Comparison of ENCODE assay signal across 8 mouse cellular contexts in genomic region chr15:80137945-80138791, GRCm38 (mm10). TPM values are rescaled to one million over a fixed set of nuclear protein-coding genes. Genes with fewer than 3 reads are reported as not detected.
A peak's percentile ranks its signal among the peaks of the same experiment; 100 is the strongest.
DNase-seq lines count a peak whose midpoint lies in the region; ATAC-seq and TF ChIP-seq lines count a peak whose summit lies in the region.

No protein-coding gene starts in this region.

- no peak overlapping the region for H3ac ChIP-seq in C2C12 (ENCODE audit: control insufficient read depth, insufficient read length, low read depth)

- peak overlapping the region; percentile 34 for H3K9ac ChIP-seq in heart, embryonic 14.5 days (ENCODE audit: low read length)
- H3K9ac ChIP-seq in forebrain, embryonic 13.5 days, result no peak overlapping the region

- H3K9me3 ChIP-seq in heart, embryonic 14.5 days (ENCODE audit: control insufficient read depth, low read length), result 0 out of 2 replicates have a peak, but pooled peaks cover 2% of the 10 kb centered on the region
- no peaks in the 10 kb centered on the region for H3K9me3 ChIP-seq in forebrain, embryonic 13.5 days (replicated peaks)

- WGBS in heart, embryonic 14.5 days, result 56% methylated on average over 17 of the region's 17 CpGs
- WGBS in forebrain, embryonic 13.5 days, result 79% methylated on average over 17 of the region's 17 CpGs

- no peak for ATAC-seq in heart, embryonic 14.5 days (ENCODE audit: insufficient number of reproducible peaks, insufficient read depth, low FRiP score, low read depth)
- ATAC-seq in frontal cortex, adult (ENCODE audit: low TSS enrichment), result peak; percentile 74
- no peak for ATAC-seq in megakaryocyte-erythroid progenitor cell, adult 5-6 weeks (replicated peaks; ENCODE audit: low FRiP score, low TSS enrichment, poor library complexity, severe bottlenecking)
- ATAC-seq in forebrain, embryonic 13.5 days, result no peak

- intact Hi-C loops in left cerebral cortex, postnatal 36 days (cut with DNase I), result loop anchor here (5.0 to 10.0 kb wide), 2 partner anchors 34 to 567 kb away; partner anchors contain the start of gene Mgat3

- peaks cover 38% of the 10 kb centered on the region for H3K36me3 ChIP-seq in heart, embryonic 14.5 days (ENCODE audit: control insufficient read depth, insufficient read depth, low read length)
- H3K36me3 ChIP-seq in C2C12 (ENCODE audit: control insufficient read depth, insufficient read depth), result peaks cover 49% of the 10 kb centered on the region
- peaks cover 39% of the 10 kb centered on the region for H3K36me3 ChIP-seq in forebrain, embryonic 13.5 days (ENCODE audit: poor library complexity, severe bottlenecking)

- H3K79me2 ChIP-seq in C2C12 (ENCODE audit: control insufficient read depth, insufficient read depth), result peaks cover 100% of the 10 kb centered on the region

- DNase-seq in heart, postnatal 4 days, result no peak
- peak; percentile 78 for DNase-seq in left cerebral cortex, postnatal 36 days (ENCODE audit: low spot score in 2 of 2)
- DNase-seq in cerebellum, postnatal 4 days (ENCODE audit: low spot score in 2 of 2), result no peak

- no peaks in the 10 kb centered on the region for H3K27me3 ChIP-seq in heart, embryonic 14.5 days (ENCODE audit: control insufficient read depth, insufficient read depth, low read length)
- no peaks in the 10 kb centered on the region for H3K27me3 ChIP-seq in C2C12 (ENCODE audit: control insufficient read depth, insufficient read depth, insufficient read length)
- H3K27me3 ChIP-seq in forebrain, embryonic 13.5 days, result no peaks in the 10 kb centered on the region

- H3K4me1 ChIP-seq in heart, embryonic 14.5 days (ENCODE audit: control insufficient read depth in 2 of 2, insufficient read depth in 2 of 2, low read length in 2 of 2), result peaks cover 18 to 50% of the 10 kb centered on the region in 2 experiments
- H3K4me1 ChIP-seq in forebrain, embryonic 13.5 days, result peaks cover 20% of the 10 kb centered on the region

- H3K4me2 ChIP-seq in heart, embryonic 14.5 days (ENCODE audit: low read length), result no peak overlapping the region
- no peak overlapping the region for H3K4me2 ChIP-seq in forebrain, embryonic 13.5 days

- TF ChIP-seq CTCF in C2C12 (IDR thresholded peaks at IDR 0.05; ENCODE audit: control insufficient read depth, insufficient read depth, insufficient read length), result no peak

- H3K79me3 ChIP-seq in C2C12 (ENCODE audit: low read depth), result peaks cover 92% of the 10 kb centered on the region

- H3K27ac ChIP-seq in heart, embryonic 14.5 days (replicated peaks in 1 of 2; ENCODE audit: control insufficient read depth in 1 of 2, insufficient read depth in 1 of 2, low read depth in 2 of 2, low read length in 2 of 2), result peak overlapping the region; percentile 6 to 50; a peak in 2 of 4 replicates
- no peak overlapping the region for H3K27ac ChIP-seq in forebrain, embryonic 13.5 days

- no peak overlapping the region for H3K4me3 ChIP-seq in heart, embryonic 14.5 days (ENCODE audit: control insufficient read depth in 1 of 2, insufficient read depth in 1 of 2, low read depth in 1 of 2, low read length in 2 of 2)
- no peak overlapping the region for H3K4me3 ChIP-seq in C2C12 (ENCODE audit: insufficient read depth, poor library complexity, severe bottlenecking)
- no peak overlapping the region for H3K4me3 ChIP-seq in forebrain, embryonic 13.5 days

TF ChIP-seq in C2C12, 6 proteins besides CTCF, POLR2A, EP300 and RAD21:
- peak; percentile 42 for TF ChIP-seq MYOD1 (IDR thresholded peaks at IDR 0.05; ENCODE audit: control insufficient read depth, insufficient read length, low read depth)
- TF ChIP-seq USF1 (IDR thresholded peaks at IDR 0.05; ENCODE audit: low read depth), result no peak
- TF ChIP-seq FOSL1 (IDR thresholded peaks at IDR 0.05; ENCODE audit: insufficient read depth, low read length, poor library complexity, severe bottlenecking), result peak; percentile 48

RNA-seq across cellular contexts. Expression of gene Tab1, which starts 5.2 kb away (rescaled TPM):
- 28.0 and 30.0 TPM in 2 replicates for polyA plus RNA-seq in heart, embryonic 14.5 days (2014; fragmentation: Nextera tagmentation; extraction: Ambion mirVana)
- 10 to 100 TPM; 36.5 to 37.0 TPM for total RNA-seq in heart, postnatal 4 days (2021)
- polyA plus RNA-seq in C2C12 (2012; fragmentation: generic; extraction: Trizol), result 30.2 TPM
- 10 to 100 TPM; 23.1 to 30.4 TPM for total RNA-seq in left cerebral cortex, postnatal 36 days (2021)
- total RNA-seq in megakaryocyte-erythroid progenitor cell, adult 5-6 weeks (2014; fragmentation: Nextera tagmentation), result 34.4 and 68.3 TPM in 2 replicates
- 13.8 and 20.4 TPM in 2 replicates for total RNA-seq in megakaryocyte-erythroid progenitor cell, adult 5-6 weeks (2017)
- polyA plus RNA-seq in forebrain, embryonic 13.5 days (2015; fragmentation: Nextera tagmentation; extraction: Ambion mirVana), result 36.6 and 42.4 TPM in 2 replicates

RNA-seq across cellular contexts. Expression of gene Mgat3, which starts 35.4 kb away (rescaled TPM):
- polyA plus RNA-seq in heart, embryonic 14.5 days (2014; fragmentation: Nextera tagmentation; extraction: Ambion mirVana), result 0.78 and 1.9 TPM in 2 replicates
- total RNA-seq in heart, postnatal 4 days (2021), result 1 to 10 TPM; 2.5 TPM
- 19.2 TPM for polyA plus RNA-seq in C2C12 (2012; fragmentation: generic; extraction: Trizol)
- total RNA-seq in left cerebral cortex, postnatal 36 days (2021), result 100 to 1,000 TPM; 119 to 126 TPM
- total RNA-seq in megakaryocyte-erythroid progenitor cell, adult 5-6 weeks (2014; fragmentation: Nextera tagmentation), result not detected in 2 replicates
- not detected in 2 replicates for total RNA-seq in megakaryocyte-erythroid progenitor cell, adult 5-6 weeks (2017)
- polyA plus RNA-seq in forebrain, embryonic 13.5 days (2015; fragmentation: Nextera tagmentation; extraction: Ambion mirVana), result 7.3 and 7.8 TPM in 2 replicates

RNA-seq across cellular contexts. Expression of gene Rpl3, which starts 46.5 kb away (rescaled TPM):
- 763 and 822 TPM in 2 replicates for polyA plus RNA-seq in heart, embryonic 14.5 days (2014; fragmentation: Nextera tagmentation; extraction: Ambion mirVana)
- 100 to 1,000 TPM; 591 to 607 TPM for total RNA-seq in heart, postnatal 4 days (2021)
- 1,181 TPM for polyA plus RNA-seq in C2C12 (2012; fragmentation: generic; extraction: Trizol)
- 100 to 1,000 TPM; 416 to 501 TPM for total RNA-seq in left cerebral cortex, postnatal 36 days (2021)
- 2,690 and 2,775 TPM in 2 replicates for total RNA-seq in megakaryocyte-erythroid progenitor cell, adult 5-6 weeks (2014; fragmentation: Nextera tagmentation)
- 3,160 and 3,275 TPM in 2 replicates for total RNA-seq in megakaryocyte-erythroid progenitor cell, adult 5-6 weeks (2017)
- polyA plus RNA-seq in forebrain, embryonic 13.5 days (2015; fragmentation: Nextera tagmentation; extraction: Ambion mirVana), result 733 and 735 TPM in 2 replicates

RNA-seq across cellular contexts. Expression of gene Syngr1, which starts 47.0 kb away (rescaled TPM):
- polyA plus RNA-seq in heart, embryonic 14.5 days (2014; fragmentation: Nextera tagmentation; extraction: Ambion mirVana), result 40.7 and 44.5 TPM in 2 replicates
- 10 to 100 TPM; 73.4 to 86.0 TPM for total RNA-seq in heart, postnatal 4 days (2021)
- polyA plus RNA-seq in C2C12 (2012; fragmentation: generic; extraction: Trizol), result 7.9 TPM
- total RNA-seq in left cerebral cortex, postnatal 36 days (2021), result 100 to 1,000 TPM; 424 to 526 TPM
- 12.7 and 18.1 TPM in 2 replicates for total RNA-seq in megakaryocyte-erythroid progenitor cell, adult 5-6 weeks (2014; fragmentation: Nextera tagmentation)
- total RNA-seq in megakaryocyte-erythroid progenitor cell, adult 5-6 weeks (2017), result 5.9 and 7.0 TPM in 2 replicates
- 21.5 and 22.8 TPM in 2 replicates for polyA plus RNA-seq in forebrain, embryonic 13.5 days (2015; fragmentation: Nextera tagmentation; extraction: Ambion mirVana)

Comparison
In these comparisons a context has a peak if more than half of its experiments do, and no peak if none do; other contexts are left out.
1. DNase-seq: peak in left cerebral cortex, postnatal 36 days (2 of 2); none in heart, postnatal 4 days (single experiment) and cerebellum, postnatal 4 days (0 of 2).
2. RNA of gene Mgat3, which starts 35.4 kb away (total RNA-seq): 119 to 126 TPM in left cerebral cortex, postnatal 36 days; 2.5 TPM in heart, postnatal 4 days and not detected in megakaryocyte-erythroid progenitor cell, adult 5-6 weeks; every median in the first group is over 10 times any median in the second.
3. RNA of gene Rpl3, which starts 46.5 kb away (total RNA-seq): 2,690 to 3,275 TPM in megakaryocyte-erythroid progenitor cell, adult 5-6 weeks; 591 to 607 TPM in heart, postnatal 4 days and 416 to 501 TPM in left cerebral cortex, postnatal 36 days; every median in the first group is over 4 times any median in the second.